Mouse (Mus musculus) megakaryocyte, embryonic 14.5 days (primary cell): ENCODE measurements around the gene Neurog1.

Experiments used
- FLI1 ChIP-seq: IDR thresholded peaks from 2 replicates; pipeline ENCODE4 v1.6.1; 2012; ENCODE audit warnings: low read length, inconsistent platforms, mixed read lengths
- GATA1 ChIP-seq: IDR thresholded peaks from 3 replicates; pipeline ENCODE4 v1.6.1; 2012; ENCODE audit warnings: mixed read lengths, low read length, inconsistent platforms, borderline replicate concordance

GRCm38 (mm10) chr13:56279439-56279838 is 27.5 kb upstream of the Neurog1 start:
- TF ChIP-seq GATA1 (no peak), FLI1 (no peak)
